Mouse (Mus musculus): ENCODE results near the gene Cdhr5.

Cdhr5 gene

GRCm38 (mm10) chr7:141226535-141226934 is 50.1 kb downstream of the Cdhr5 start:
- CTCF ChIA-PET: interaction anchor here (0.6 to 0.7 kb wide), 2 partner anchors 106 to 141 kb away, joined by 3 to 8 read pairs; no protein-coding TSS in a partner anchor

- CTCF ChIA-PET: no interaction called here
Observed at GRCm38 (mm10) chr7:141222696-141223215, 53.8 kb downstream of the Cdhr5 start.

DNA sequence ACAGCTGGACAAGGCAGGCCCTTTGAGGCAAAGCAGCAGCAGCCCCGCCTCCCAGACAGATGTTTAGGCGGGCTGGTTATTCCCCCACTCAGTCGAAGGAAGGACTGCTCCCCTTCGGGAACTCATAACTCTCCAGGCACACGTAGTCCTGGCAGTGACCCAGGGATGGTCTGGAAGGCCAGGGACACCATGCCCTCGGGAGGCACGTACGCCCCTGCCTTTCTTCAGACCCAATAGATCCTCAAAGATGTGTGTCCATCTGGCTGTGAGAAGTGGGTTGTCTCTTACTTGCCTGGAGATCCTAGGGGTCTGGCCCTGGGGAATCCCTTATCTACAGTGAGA is 54.5 kb downstream of the Cdhr5 start:
- CTCF ChIA-PET: no interaction called here

GRCm38 (mm10) chr7:141221249-141222125 is 55.1 kb downstream of the Cdhr5 start:
- CTCF ChIA-PET: no interaction called here

GRCm38 (mm10) chr7:141220377-141220776 is 56.2 kb downstream of the Cdhr5 start:
- CTCF ChIA-PET: interaction anchor here (0.7 kb wide), 1 partner anchor 1170 kb away, joined by 4 read pairs; no protein-coding TSS in a partner anchor

- CTCF ChIA-PET: no interaction called here
Observed at GRCm38 (mm10) chr7:141219558-141220099, 57.0 kb downstream of the Cdhr5 start.
